Mouse (Mus musculus) ES-Bruce4 (cell line): ENCODE measurements at regions not wholly inside any gene's neighbourhood (a gene's known extent, or its start where the extent isn't known, plus 50 kb on each side); places are given as distances from the start of the nearest gene placed in this dataset.

Source experiments
- CTCF ChIP-seq: IDR thresholded peaks from one replicate; pipeline ENCODE4 v1.8.1; 2011; ENCODE audit warnings: low read depth, low read length
- POLR2A ChIP-seq: IDR thresholded peaks from one replicate; pipeline ENCODE4 v1.8.1; 2011; ENCODE audit warnings: low read length; ENCODE audit not compliant: insufficient read depth

GRCm38 (mm10) chr2:74239586-74239985 is 328.5 kb upstream of the Atp5g3 start:
- TF ChIP-seq CTCF (no peak), POLR2A (no peak)
